Mouse (Mus musculus) lung, postnatal 0 days (tissue): Measurements from ENCODE around the gene Ccsap. TPM values are rescaled to one million over a fixed set of nuclear protein-coding genes. Genes with fewer than 3 reads are reported as not detected.
"Not testable (repeated sequence)": the region's sequence is repeated elsewhere in the genome, so short reads cannot be mapped to it uniquely, and the experiment has no call there.

Experiments
- ATAC-seq: fragments of 200-750 bp; cut with Nextera tagmentation; 2 replicates; pipeline ENCODE4 v1.8.0; 2017; ENCODE audit warnings: moderate library complexity
- DNase-seq: peaks from one replicate; pipeline ENCODE4 v3.0.0-alpha.2; 2016; ENCODE audit warnings: low spot score
- H3K27ac ChIP-seq: fragments of 300-500 bp; sonication (generic); 2 replicates; pipeline ENCODE4 v1.5.1; 2014; ENCODE audit warnings: antibody characterized with exemption, mild to moderate bottlenecking, low read length, mixed read lengths
- H3K27me3 ChIP-seq: fragments of 300-500 bp; sonication (generic); replicated peaks from 2 replicates; pipeline ENCODE4 v1.6.1; 2014; ENCODE audit warnings: low read length, mixed read lengths; ENCODE audit not compliant: insufficient read depth
- H3K36me3 ChIP-seq: fragments of 300-500 bp; sonication (generic); 2 replicates; pipeline ENCODE4 v1.6.1; 2014; ENCODE audit warnings: low read length, mixed read lengths; ENCODE audit not compliant: insufficient read depth
- H3K4me1 ChIP-seq: fragments of 300-500 bp; sonication (generic); 2 replicates; pipeline ENCODE4 v1.6.1; 2014; ENCODE audit warnings: antibody characterized with exemption, low read depth, low read length, mixed read lengths; ENCODE audit not compliant: insufficient read depth
- H3K4me2 ChIP-seq: fragments of 300-500 bp; sonication (generic); replicated peaks from 2 replicates; pipeline ENCODE4 v1.6.1; 2014; ENCODE audit warnings: low read depth, mild to moderate bottlenecking, low read length, moderate library complexity, mixed read lengths
- H3K4me3 ChIP-seq: fragments of 300-500 bp; sonication (generic); 2 replicates; pipeline ENCODE4 v1.5.1; 2014; ENCODE audit warnings: low read depth, low read length
- H3K9ac ChIP-seq: fragments of 300-500 bp; sonication (generic); replicated peaks from 2 replicates; pipeline ENCODE4 v1.6.1; 2014; ENCODE audit warnings: low read depth, mild to moderate bottlenecking
- H3K9me3 ChIP-seq: fragments of 300-500 bp; sonication (generic); 2 replicates; pipeline ENCODE4 v1.6.1; 2016; ENCODE audit warnings: low read length, mixed read lengths
- CTCF ChIP-seq: IDR thresholded peaks from 2 replicates; pipeline ENCODE4 v1.5.1; 2016; ENCODE audit warnings: antibody characterized with exemption, mild to moderate bottlenecking
- EP300 ChIP-seq: IDR thresholded peaks from 2 replicates; pipeline ENCODE4 v1.6.1; 2016; ENCODE audit warnings: antibody characterized with exemption, mild to moderate bottlenecking, control low read depth
- WGBS: fragments of 180-500 bp; shearing (Covaris S2); extraction: QIAGEN DNeasy Blood & Tissue Kit; methylation state at CpG from one replicate; pipeline ENCODE4 v1.1.7; 2014; 5-methylcytosine and 5-hydroxymethylcytosine counted together
- polyA plus RNA-seq: library from polyadenylated mRNA; unstranded; fragments of >200 nt; fragmentation: Nextera tagmentation; extraction: Ambion mirVana; gene quantifications from 2 replicates; pipeline ENCODE4 v1.2.1, GENCODE M21; 2015

Ccsap gene
- polyA plus RNA-seq, 1 experiment from 2014 or later = 1.2 TPM

DNA sequence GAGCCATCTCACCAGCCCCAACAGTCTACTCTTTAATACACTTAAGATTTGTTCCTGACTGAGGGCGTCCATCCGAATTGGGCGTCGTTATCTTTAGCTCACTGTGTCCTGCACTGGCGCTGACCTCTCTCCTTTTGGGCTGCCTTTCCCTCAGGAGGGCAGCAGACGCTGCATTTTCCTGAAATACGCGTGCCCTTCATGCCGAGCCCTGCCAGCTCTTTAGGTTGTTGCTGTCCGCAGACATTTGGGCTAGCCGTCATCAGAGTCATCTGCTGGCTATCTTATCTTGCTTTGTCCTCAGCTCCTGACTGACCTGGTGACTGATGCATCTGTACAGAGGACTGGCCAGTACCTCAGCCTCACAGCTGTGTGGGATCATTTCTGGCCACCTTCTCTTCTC, 44.7 kb downstream of the Ccsap start:
- no peak overlapping the region for H3K4me2 ChIP-seq
- H3K4me3 ChIP-seq = no peak overlapping the region
- no peak overlapping the region for H3K9ac ChIP-seq
- no peak for ATAC-seq
- H3K27ac ChIP-seq = no peak overlapping the region
- WGBS = 82% methylated on average over 11 of the region's 11 CpGs
- no peaks in the 10 kb centered on the region for H3K36me3 ChIP-seq
- TF ChIP-seq EP300 (no peak), CTCF (no peak)
- H3K27me3 ChIP-seq = no peaks in the 10 kb centered on the region
- no peaks in the 10 kb centered on the region for H3K4me1 ChIP-seq
- H3K9me3 ChIP-seq = no peaks in the 10 kb centered on the region
- DNase-seq = no peak

DNA sequence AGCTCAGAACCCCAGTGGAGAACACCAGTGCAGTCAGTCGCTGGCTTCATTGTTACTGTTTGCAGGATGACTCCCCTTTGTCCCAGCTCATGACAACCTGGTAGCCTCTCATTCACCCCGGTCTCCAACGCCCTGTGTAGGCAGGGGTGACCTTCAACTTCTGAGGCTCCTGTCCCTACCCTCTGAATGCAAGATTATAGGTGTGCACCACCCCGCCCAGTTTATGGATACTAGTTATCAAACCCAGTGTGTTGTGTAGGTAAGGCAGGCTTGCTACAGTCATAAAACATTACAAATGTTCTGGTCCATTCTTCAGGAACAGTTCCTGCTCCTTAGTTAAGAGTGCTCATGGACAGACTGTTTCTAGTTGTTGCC, 46.1 kb downstream of the Ccsap start:
- no peaks in the 10 kb centered on the region for H3K9me3 ChIP-seq
- no peaks in the 10 kb centered on the region for H3K27me3 ChIP-seq
- WGBS = 92% methylated on average over 4 of the region's 4 CpGs
- ATAC-seq = no peak
- no peaks in the 10 kb centered on the region for H3K4me1 ChIP-seq
- H3K9ac ChIP-seq = no peak overlapping the region
- H3K36me3 ChIP-seq = no peaks in the 10 kb centered on the region
- TF ChIP-seq CTCF = no peak
- DNase-seq = no peak
- no peak overlapping the region for H3K4me2 ChIP-seq
- H3K4me3 ChIP-seq = no peak overlapping the region
- no peak overlapping the region for H3K27ac ChIP-seq

DNA sequence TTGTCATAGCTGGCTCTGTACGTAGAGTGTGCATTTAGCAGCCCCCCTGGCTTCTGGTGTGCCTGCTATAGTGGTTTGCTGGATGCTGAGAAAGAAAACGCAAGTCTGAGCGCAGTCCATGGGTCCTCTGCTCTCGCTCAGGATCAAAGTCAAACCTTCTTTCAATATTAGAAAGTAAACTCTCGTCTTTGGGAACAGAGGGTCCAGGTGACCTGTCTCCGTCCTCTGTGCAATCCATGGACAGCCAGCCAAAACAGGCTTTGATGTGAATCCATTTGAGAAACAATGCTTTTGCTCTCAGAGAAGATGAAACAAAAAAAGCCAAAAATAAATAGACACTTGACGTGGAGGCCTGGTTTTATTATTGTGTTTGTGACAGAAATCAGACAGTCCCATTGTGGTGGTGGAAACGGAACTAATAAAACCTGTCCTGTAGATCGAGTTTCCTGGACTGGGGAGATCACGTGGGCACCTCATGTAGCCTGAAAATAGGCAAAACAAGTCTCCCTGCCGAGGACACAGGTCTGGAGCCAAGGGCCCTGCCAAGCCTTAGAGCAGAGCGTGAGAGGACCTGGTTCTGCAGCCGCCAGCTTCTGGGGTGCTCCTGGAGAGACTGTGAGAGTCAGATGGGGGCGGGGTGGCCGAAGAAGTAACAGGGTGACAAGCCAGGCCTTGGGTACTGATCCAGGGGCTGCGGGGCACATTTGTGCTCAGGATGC, 46.7 kb downstream of the Ccsap start:
- Histone ChIP-seq H3K27me3 (no peaks in the 10 kb centered on the region), H3K9ac (no peak overlapping the region), H3K4me3 (no peak overlapping the region), H3K4me1 (no peaks in the 10 kb centered on the region), H3K9me3 (no peaks in the 10 kb centered on the region), H3K4me2 (no peak overlapping the region), H3K27ac (no peak overlapping the region), H3K36me3 (no peaks in the 10 kb centered on the region)
- no peak for DNase-seq
- 63% methylated on average over 16 of the region's 16 CpGs for whole genome bisulfite sequencing
- TF ChIP-seq EP300 = no peak
- no peak for TF ChIP-seq CTCF
- ATAC-seq = no peak

DNA sequence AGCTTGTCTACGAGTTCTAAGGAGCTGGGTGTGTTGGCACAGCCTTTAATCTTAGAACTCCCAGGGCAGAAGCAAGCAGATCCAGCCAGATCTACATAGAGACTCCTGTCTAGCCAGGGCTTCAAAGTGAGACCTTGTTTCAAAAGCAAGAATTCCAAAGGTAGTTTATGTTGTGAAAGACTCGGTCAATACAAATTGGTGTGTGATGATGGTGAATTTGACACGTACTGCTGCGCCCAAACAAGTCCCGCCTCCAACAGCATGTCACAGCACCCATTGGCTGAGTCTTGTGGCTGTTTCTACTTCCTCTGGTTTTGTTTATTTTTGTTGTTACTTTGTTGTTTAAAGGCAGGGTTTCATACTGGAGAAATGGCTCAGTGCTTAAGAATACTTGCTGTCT, 47.8 kb downstream of the Ccsap start:
- DNase-seq (no peak), ATAC-seq (no peak)
- TF ChIP-seq EP300 (no peak), CTCF (no peak)
- Histone ChIP-seq H3K4me2 (no peak overlapping the region), H3K9me3 (no peaks in the 10 kb centered on the region), H3K36me3 (no peaks in the 10 kb centered on the region), H3K9ac (no peak overlapping the region), H3K27ac (no peak overlapping the region), H3K4me1 (peaks cover under 1% of the 10 kb centered on the region; the same call in 1 of the 2 replicates), H3K27me3 (no peaks in the 10 kb centered on the region), H3K4me3 (no peak overlapping the region)
- 80% methylated on average over 5 of the region's 5 CpGs for WGBS

DNA sequence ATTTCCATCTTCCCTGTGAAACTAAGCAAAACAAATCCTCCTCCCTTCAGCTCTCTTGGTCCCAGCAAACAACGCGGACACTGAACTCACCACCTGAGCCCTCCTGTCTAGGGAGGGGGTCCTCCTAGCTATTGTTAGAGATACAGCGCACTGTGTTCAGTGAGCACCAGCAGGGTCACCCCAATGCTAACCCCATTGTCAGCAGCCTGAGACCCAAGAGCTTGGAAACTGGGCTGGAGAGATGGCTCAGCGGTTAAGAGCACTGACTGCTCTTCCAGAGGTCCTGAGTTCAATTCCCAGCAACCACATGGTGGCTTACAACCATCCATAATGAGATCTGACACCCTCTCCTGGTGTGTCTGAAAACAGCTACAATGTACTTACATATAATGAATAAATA, 50.7 kb downstream of the Ccsap start:
- H3K36me3 ChIP-seq, H3K27me3 ChIP-seq, ATAC-seq, H3K4me1 ChIP-seq, H3K4me2 ChIP-seq, H3K9ac ChIP-seq, DNase-seq, H3K27ac ChIP-seq, H3K9me3 ChIP-seq, H3K4me3 ChIP-seq: not testable (repeated sequence)
- WGBS = 86% methylated on average over 4 of the region's 4 CpGs

DNA sequence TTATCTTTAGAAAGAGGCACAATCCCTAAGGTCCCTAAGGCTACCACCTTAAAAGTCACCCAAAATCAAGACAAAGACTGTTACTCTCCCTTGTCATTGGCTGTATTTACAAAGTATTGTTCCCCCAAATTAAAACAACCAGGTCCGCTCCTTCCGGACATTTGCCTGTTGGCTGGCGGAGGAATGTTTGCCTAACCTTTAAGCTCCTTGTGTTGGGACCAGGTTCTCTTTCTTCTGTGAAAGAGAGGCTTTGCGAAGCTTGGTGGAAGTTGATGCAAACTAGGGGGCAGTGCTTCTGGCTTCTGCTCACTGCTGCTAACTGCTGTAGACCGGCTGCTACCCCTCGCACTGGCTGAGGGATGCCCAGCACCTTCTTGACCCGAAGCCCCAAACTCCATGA, 51.3 kb downstream of the Ccsap start:
- 64% methylated on average over 7 of the region's 7 CpGs for WGBS
- no peaks in the 10 kb centered on the region for H3K36me3 ChIP-seq
- H3K27me3 ChIP-seq = no peaks in the 10 kb centered on the region

More for the DNA sequence above, 51.3 kb downstream of the Ccsap start:
- Histone ChIP-seq H3K4me1 (peaks cover 5% of the 10 kb centered on the region; the same call in 1 of the 2 replicates), H3K4me2 (no peak overlapping the region), H3K27ac (no peak overlapping the region), H3K4me3 (no peak overlapping the region), H3K9me3 (no peaks in the 10 kb centered on the region), H3K9ac (no peak overlapping the region)
- no peak for ATAC-seq
- TF ChIP-seq CTCF (no peak), EP300 (no peak)
- DNase-seq = no peak
